Mouse (Mus musculus): Measurements from ENCODE around the gene Spats2l.

The Spats2l gene

GRCm38 (mm10) chr1:57969327-57970271 is 195.6 kb downstream of the Spats2l start:
- in situ Hi-C loops (cut with MseI, MboI), result no loop called here

GRCm38 (mm10) chr1:57971588-57971987 is 197.6 kb downstream of the Spats2l start:
- in situ Hi-C loops (cut with MseI, MboI), result no loop called here

- in situ Hi-C loops (cut with MseI, MboI), result no loop called here
These were observed 202.9 kb downstream of the Spats2l start for GRCm38 (mm10) chr1:57976860-57977259.

- in situ Hi-C loops (cut with MseI, MboI), result no loop called here
These were observed 215.2 kb downstream of the Spats2l start for GRCm38 (mm10) chr1:57989052-57989600.

GRCm38 (mm10) chr1:57991277-57991676 is 217.3 kb downstream of the Spats2l start:
- in situ Hi-C loops (cut with MseI, MboI), result no loop called here

- in situ Hi-C loops (cut with MseI, MboI), result no loop called here
These were observed 221.6 kb downstream of the Spats2l start, which contains the start of gene Sgo2a for GRCm38 (mm10) chr1:57995432-57996132. Sgo2a (plus strand) TSS chr1:57995971.

- in situ Hi-C loops (cut with MseI, MboI), result no loop called here
These were observed 222.2 kb downstream of the Spats2l start for GRCm38 (mm10) chr1:57996133-57996615.

Data from mouse trophoblast stem cell (cell line).